Mouse (Mus musculus): ENCODE data around the gene Polr2l.

Gene Polr2l

GRCm38 (mm10) chr7:141467230-141468030, 7.5 kb downstream of the Polr2l start, which contains the start of gene Cd151:
Gene Cd151 (plus strand): TSS chr7:141467392.
- peak; percentile 75 to 76 for DNase-seq

GRCm38 (mm10) chr7:141466607-141467148, 8.3 kb downstream of the Polr2l start:
- DNase-seq, result peak in 1 of 2 experiments; percentile 40

- no peak for DNase-seq
Measured at GRCm38 (mm10) chr7:141466045-141466394, 8.9 kb downstream of the Polr2l start.

GRCm38 (mm10) chr7:141465388-141466044, 9.4 kb downstream of the Polr2l start:
- no peak for DNase-seq

GRCm38 (mm10) chr7:141464603-141465201, 10.2 kb downstream of the Polr2l start:
- peak; percentile 23 to 26 for DNase-seq

- DNase-seq, result peak in 1 of 2 experiments; percentile 37
Measured at GRCm38 (mm10) chr7:141463824-141464602, 10.9 kb downstream of the Polr2l start.

- DNase-seq, result peak in 1 of 2 experiments; percentile 48
Measured at GRCm38 (mm10) chr7:141462333-141462821, 12.6 kb downstream of the Polr2l start.

GRCm38 (mm10) chr7:141461521-141462332, 13.2 kb downstream of the Polr2l start:
- peak in 1 of 2 experiments; percentile 27 for DNase-seq

GRCm38 (mm10) chr7:141460391-141461113, 14.4 kb downstream of the Polr2l start, which contains the start of gene Cracr2b:
Gene Cracr2b (plus strand): TSS chr7:141461094.
- peak in 1 of 2 experiments; percentile 26 for DNase-seq

GRCm38 (mm10) chr7:141460001-141460390, 14.9 kb downstream of the Polr2l start:
- DNase-seq, result no peak

GRCm38 (mm10) chr7:141459301-141459711, 15.6 kb downstream of the Polr2l start:
- peak; percentile 71 to 73 for DNase-seq

GRCm38 (mm10) chr7:141458661-141459060, 16.3 kb downstream of the Polr2l start:
- DNase-seq, result peak in 1 of 2 experiments; percentile 22

GRCm38 (mm10) chr7:141457986-141458660, 16.8 kb downstream of the Polr2l start:
- peak; percentile 63 to 72 for DNase-seq

GRCm38 (mm10) chr7:141457236-141457635, 17.7 kb downstream of the Polr2l start:
- no peak for DNase-seq

GRCm38 (mm10) chr7:141456739-141457138, 18.2 kb downstream of the Polr2l start:
- no peak for DNase-seq

- peak; percentile 69 to 72 for DNase-seq
Measured at GRCm38 (mm10) chr7:141455610-141456314, 19.2 kb downstream of the Polr2l start.

- DNase-seq, result peak; percentile 96 to 97
Measured at GRCm38 (mm10) chr7:141454967-141455551, 19.9 kb downstream of the Polr2l start, which contains the start of gene Pnpla2. Gene Pnpla2 (plus strand): TSS chr7:141455198.

GRCm38 (mm10) chr7:141453636-141454035, 21.3 kb downstream of the Polr2l start:
- DNase-seq, result no peak

- DNase-seq, result peak in 1 of 2 experiments; percentile 11
Measured at GRCm38 (mm10) chr7:141451928-141452327, 23.0 kb downstream of the Polr2l start.
